Mouse (Mus musculus) neutrophil, adult 5-6 weeks (primary cell): ENCODE data around the gene Sh3bgrl2. TPM values are rescaled to one million over a fixed set of nuclear protein-coding genes. Genes with fewer than 3 reads are reported as not detected.
A peak's percentile ranks its signal among the peaks of the same experiment; 100 is the strongest.

Experiments
- ATAC-seq: fragments of 151-379, 151-347 bp; 2 replicates; pipeline ENCODE4 v1.8.0; 2017; ENCODE audit warnings: mild to moderate bottlenecking, moderate TSS enrichment; ENCODE audit not compliant: insufficient number of reproducible peaks, poor library complexity, low FRiP score, severe bottlenecking; ENCODE audit errors: extremely low read depth
- total RNA-seq: library from RNA; stranded (forward); fragments of 200-1000 nt; gene quantifications from 2 replicates; pipeline ENCODE4 v1.2.3, GENCODE M21; 2017

The Sh3bgrl2 gene
- total RNA-seq, 1 experiment from 2014 or later: 4.7 TPM

- no peak for ATAC-seq
These were observed 8.1 kb downstream of the Sh3bgrl2 start for GRCm38 (mm10) chr9:83556236-83556635.

- no peak for ATAC-seq
These were observed 8.9 kb downstream of the Sh3bgrl2 start for GRCm38 (mm10) chr9:83556780-83557771.

GRCm38 (mm10) chr9:83560670-83561069 is 12.5 kb downstream of the Sh3bgrl2 start:
- no peak for ATAC-seq

- no peak for ATAC-seq
These were observed 14.8 kb downstream of the Sh3bgrl2 start for GRCm38 (mm10) chr9:83562889-83563288.

GRCm38 (mm10) chr9:83563808-83564549 is 15.9 kb downstream of the Sh3bgrl2 start:
- no peak for ATAC-seq

- no peak for ATAC-seq
These were observed 17.0 kb downstream of the Sh3bgrl2 start for GRCm38 (mm10) chr9:83564934-83565652.

GRCm38 (mm10) chr9:83566141-83566540 is 18.0 kb downstream of the Sh3bgrl2 start:
- no peak for ATAC-seq

- no peak for ATAC-seq
These were observed 20.0 kb downstream of the Sh3bgrl2 start for GRCm38 (mm10) chr9:83568125-83568524.

GRCm38 (mm10) chr9:83568937-83569336 is 20.8 kb downstream of the Sh3bgrl2 start:
- ATAC-seq: no peak

- peak; percentile 53; the same call in 1 of the 2 replicates for ATAC-seq
These were observed 21.8 kb downstream of the Sh3bgrl2 start for GRCm38 (mm10) chr9:83569898-83570297.

GRCm38 (mm10) chr9:83571315-83571714 is 23.2 kb downstream of the Sh3bgrl2 start:
- ATAC-seq: no peak

- ATAC-seq: no peak
These were observed 24.2 kb downstream of the Sh3bgrl2 start for GRCm38 (mm10) chr9:83572326-83572725.

GRCm38 (mm10) chr9:83572870-83573269 is 24.7 kb downstream of the Sh3bgrl2 start:
- no peak for ATAC-seq

- ATAC-seq: no peak
These were observed 25.5 kb downstream of the Sh3bgrl2 start for GRCm38 (mm10) chr9:83573588-83573987.

GRCm38 (mm10) chr9:83575403-83575802 is 27.3 kb downstream of the Sh3bgrl2 start:
- ATAC-seq: no peak

GRCm38 (mm10) chr9:83576018-83576688 is 28.0 kb downstream of the Sh3bgrl2 start:
- ATAC-seq: no peak

- ATAC-seq: no peak
These were observed 28.5 kb downstream of the Sh3bgrl2 start for GRCm38 (mm10) chr9:83576689-83577057.

- no peak for ATAC-seq
These were observed 29.1 kb downstream of the Sh3bgrl2 start for GRCm38 (mm10) chr9:83577260-83577659.

- ATAC-seq: no peak
These were observed 30.9 kb downstream of the Sh3bgrl2 start for GRCm38 (mm10) chr9:83579049-83579448.
